Mouse (Mus musculus) adrenal gland, postnatal 14 days (tissue): Measurements from ENCODE around the gene Dyrk1a. TPM values are rescaled to one million over a fixed set of nuclear protein-coding genes. Genes with fewer than 3 reads are reported as not detected.

Experiments
- DNase-seq: peaks from one replicate; pipeline ENCODE4 v3.0.0; 2021; ENCODE audit warnings: mixed read lengths
- total RNA-seq: library from RNA; stranded (reverse); gene quantifications from 2 replicates; pipeline ENCODE4 v1.2.3, GENCODE M21; 2021

Dyrk1a gene
- total RNA-seq, 1 experiment from 2014 or later, result 61.3 TPM

- DNase-seq, result no peak
Measured at GRCm38 (mm10) chr16:94559282-94559681, 10.5 kb upstream of the Dyrk1a start.

GRCm38 (mm10) chr16:94559782-94560181, 10.0 kb upstream of the Dyrk1a start:
- DNase-seq, result no peak

GRCm38 (mm10) chr16:94560618-94561017, 9.2 kb upstream of the Dyrk1a start:
- no peak for DNase-seq

- DNase-seq, result no peak
Measured at GRCm38 (mm10) chr16:94566124-94566523, 3.7 kb upstream of the Dyrk1a start.

- DNase-seq, result peak; percentile 48
Measured at GRCm38 (mm10) chr16:94566834-94567585, 2.8 kb upstream of the Dyrk1a start.

- no peak for DNase-seq
Measured at GRCm38 (mm10) chr16:94567751-94568150, 2.1 kb upstream of the Dyrk1a start.

- DNase-seq, result peak; percentile 91
Measured at GRCm38 (mm10) chr16:94568335-94569228, 1.2 kb upstream of the Dyrk1a start.

- peak; percentile 74 for DNase-seq
Measured at GRCm38 (mm10) chr16:94570361-94571041, 691 bp downstream of the Dyrk1a start.

GRCm38 (mm10) chr16:94571111-94571993, 1.5 kb downstream of the Dyrk1a start:
- peak; percentile 54 for DNase-seq

- DNase-seq, result no peak
Measured at GRCm38 (mm10) chr16:94572422-94572821, 2.6 kb downstream of the Dyrk1a start.

- no peak for DNase-seq
Measured at GRCm38 (mm10) chr16:94574025-94574717, 4.4 kb downstream of the Dyrk1a start.

GRCm38 (mm10) chr16:94574718-94575094, 4.9 kb downstream of the Dyrk1a start:
- DNase-seq, result no peak

GRCm38 (mm10) chr16:94575757-94576156, 5.9 kb downstream of the Dyrk1a start:
- DNase-seq, result no peak

- no peak for DNase-seq
Measured at GRCm38 (mm10) chr16:94579348-94579747, 9.5 kb downstream of the Dyrk1a start.

- DNase-seq, result peak; percentile 55
Measured at GRCm38 (mm10) chr16:94580844-94581405, 11.1 kb downstream of the Dyrk1a start.

- DNase-seq, result peak; percentile 33
Measured at GRCm38 (mm10) chr16:94586349-94586990, 16.7 kb downstream of the Dyrk1a start.

- DNase-seq, result no peak
Measured at GRCm38 (mm10) chr16:94587461-94587860, 17.7 kb downstream of the Dyrk1a start.

- DNase-seq, result no peak
Measured at GRCm38 (mm10) chr16:94588171-94588570, 18.4 kb downstream of the Dyrk1a start.

GRCm38 (mm10) chr16:94588974-94589373, 19.2 kb downstream of the Dyrk1a start:
- DNase-seq, result no peak

GRCm38 (mm10) chr16:94589648-94590047, 19.8 kb downstream of the Dyrk1a start:
- no peak for DNase-seq
